Mouse (Mus musculus) neural tube, embryonic 15.5 days (tissue): ENCODE measurements around the gene Tiparp. TPM values are rescaled to one million over a fixed set of nuclear protein-coding genes. Genes with fewer than 3 reads are reported as not detected.

Source experiments
- ATAC-seq: fragments of 200-750 bp; cut with Nextera tagmentation; 2 replicates; pipeline ENCODE4 v1.8.0; 2017; ENCODE audit warnings: mild to moderate bottlenecking, moderate TSS enrichment, moderate library complexity; ENCODE audit not compliant: low FRiP score
- H3K27ac ChIP-seq: fragments of 300-500 bp; sonication (generic); replicated peaks from 2 replicates; pipeline ENCODE4 v1.5.1; 2015; ENCODE audit warnings: mild to moderate bottlenecking, inconsistent platforms
- H3K27me3 ChIP-seq: fragments of 300-500 bp; sonication (generic); replicated peaks from 2 replicates; pipeline ENCODE4 v1.6.1; 2015; ENCODE audit warnings: inconsistent platforms
- H3K36me3 ChIP-seq: fragments of 300-500 bp; sonication (generic); 2 replicates; pipeline ENCODE4 v1.6.1; 2015; ENCODE audit warnings: inconsistent platforms
- H3K4me1 ChIP-seq: fragments of 300-500 bp; sonication (generic); 2 replicates; pipeline ENCODE4 v1.6.1; 2015; ENCODE audit warnings: inconsistent platforms
- H3K4me2 ChIP-seq: fragments of 300-500 bp; sonication (generic); 2 replicates; pipeline ENCODE4 v1.6.1; 2015; ENCODE audit warnings: inconsistent platforms, mild to moderate bottlenecking, moderate library complexity
- H3K4me3 ChIP-seq: fragments of 300-500 bp; sonication (generic); replicated peaks from 2 replicates; pipeline ENCODE4 v1.5.1; 2015; ENCODE audit warnings: mild to moderate bottlenecking, inconsistent platforms
- H3K9ac ChIP-seq: fragments of 300-500 bp; sonication (generic); replicated peaks from 2 replicates; pipeline ENCODE4 v1.6.1; 2015; ENCODE audit warnings: mild to moderate bottlenecking, inconsistent platforms
- H3K9me3 ChIP-seq: fragments of 300-500 bp; sonication (generic); replicated peaks from 2 replicates; pipeline ENCODE4 v1.6.1; 2016; ENCODE audit warnings: inconsistent platforms
- WGBS: fragments of 180-500 bp; shearing (Covaris S2); methylation state at CpG from one replicate; pipeline ENCODE4 v1.1.7; 2015; ENCODE audit warnings: mixed read lengths; 5-methylcytosine and 5-hydroxymethylcytosine counted together
- polyA plus RNA-seq: library from polyadenylated mRNA; unstranded; fragments of >200 nt; fragmentation: Nextera tagmentation; extraction: Ambion mirVana; gene quantifications from 2 replicates; pipeline ENCODE4 v1.2.1, GENCODE M21; 2015

The Tiparp gene
- polyA plus RNA-seq, 1 experiment from 2014 or later = 28.7 TPM

DNA sequence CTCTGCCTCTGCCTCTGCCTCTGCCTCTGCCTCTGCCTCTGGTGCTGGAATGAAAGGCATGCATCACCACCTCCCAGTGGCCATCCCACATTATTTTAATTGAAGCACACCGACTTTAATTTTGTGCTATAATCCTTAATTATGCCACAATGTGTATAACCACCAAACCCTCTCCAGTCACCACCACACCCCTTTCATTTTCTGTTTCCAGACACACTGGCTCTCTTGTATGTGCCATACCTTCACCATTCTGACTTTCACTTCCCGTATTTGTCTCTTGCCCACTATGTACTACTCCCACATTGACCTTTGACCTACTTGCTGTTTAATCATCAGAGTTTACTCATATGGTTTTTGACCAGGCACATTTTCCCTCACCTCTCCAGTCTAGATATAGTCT, 12.5 kb upstream of the Tiparp start:
- no peaks in the 10 kb centered on the region for H3K9me3 ChIP-seq
- no peak overlapping the region for H3K4me3 ChIP-seq
- H3K4me2 ChIP-seq = no peak overlapping the region
- H3K27me3 ChIP-seq = no peaks in the 10 kb centered on the region
- no peak overlapping the region for H3K27ac ChIP-seq
- WGBS = 86% methylated on average over 2 of the region's 2 CpGs
- no peak overlapping the region for H3K9ac ChIP-seq
- no peak for ATAC-seq
- H3K4me1 ChIP-seq = peaks cover 4% of the 10 kb centered on the region
- H3K36me3 ChIP-seq = no peaks in the 10 kb centered on the region

GRCm38 (mm10) chr3:65516526-65516925, 11.7 kb upstream of the Tiparp start:
- Histone ChIP-seq H3K4me3 (no peak overlapping the region), H3K4me1 (peaks cover 4% of the 10 kb centered on the region), H3K27ac (no peak overlapping the region), H3K36me3 (no peaks in the 10 kb centered on the region), H3K27me3 (no peaks in the 10 kb centered on the region), H3K9me3 (no peaks in the 10 kb centered on the region), H3K9ac (no peak overlapping the region), H3K4me2 (no peak overlapping the region)
- ATAC-seq = no peak
- 93% methylated on average over 1 of the region's 1 CpGs for WGBS

- Histone ChIP-seq H3K9me3 (no peaks in the 10 kb centered on the region), H3K4me3 (no peak overlapping the region), H3K9ac (no peak overlapping the region), H3K27me3 (no peaks in the 10 kb centered on the region), H3K4me2 (0 out of 2 replicates have a peak overlapping the region, but pooled peaks have one; percentile 6), H3K4me1 (peaks cover 4% of the 10 kb centered on the region), H3K27ac (no peak overlapping the region), H3K36me3 (no peaks in the 10 kb centered on the region)
- WGBS = 24% methylated on average over 9 of the region's 9 CpGs
- no peak for ATAC-seq
Measured at GRCm38 (mm10) chr3:65517141-65517540, 11.1 kb upstream of the Tiparp start.

- no peak overlapping the region for H3K9ac ChIP-seq
- H3K4me1 ChIP-seq = peaks cover 4% of the 10 kb centered on the region
- H3K27me3 ChIP-seq = no peaks in the 10 kb centered on the region
- no peak overlapping the region for H3K27ac ChIP-seq
- H3K9me3 ChIP-seq = no peaks in the 10 kb centered on the region
- WGBS = 57% methylated on average over 13 of the region's 13 CpGs
- no peaks in the 10 kb centered on the region for H3K36me3 ChIP-seq
- no peak for ATAC-seq
- peak overlapping the region; percentile 8; the same call in 1 of the 2 replicates for H3K4me2 ChIP-seq
- no peak overlapping the region for H3K4me3 ChIP-seq
Measured at GRCm38 (mm10) chr3:65517747-65518527, 10.3 kb upstream of the Tiparp start.

DNA sequence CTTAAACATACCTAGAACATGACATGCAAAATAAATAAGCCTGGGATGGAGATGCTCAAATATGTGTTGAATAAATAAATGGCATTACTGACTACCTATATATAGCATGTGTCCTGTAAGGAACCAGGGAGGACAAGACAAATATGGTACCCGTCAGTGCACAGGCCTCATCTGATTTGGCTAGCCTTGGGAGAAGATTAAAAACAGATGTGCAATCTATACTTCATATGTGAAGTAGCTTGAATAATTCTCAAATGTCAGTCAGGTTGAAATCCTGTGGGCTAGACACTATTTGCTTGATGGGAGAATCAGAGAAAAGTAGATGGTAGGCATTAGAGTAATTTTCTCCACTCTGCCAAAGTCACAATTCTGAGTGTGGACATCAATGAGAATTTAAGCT, 6.8 kb upstream of the Tiparp start:
- Histone ChIP-seq H3K4me2 (no peak overlapping the region), H3K36me3 (no peaks in the 10 kb centered on the region), H3K9ac (no peak overlapping the region), H3K27ac (no peak overlapping the region), H3K27me3 (no peaks in the 10 kb centered on the region), H3K4me3 (no peak overlapping the region), H3K4me1 (peaks cover 4% of the 10 kb centered on the region), H3K9me3 (no peaks in the 10 kb centered on the region)
- 94% methylated on average over 1 of the region's 1 CpGs for whole genome bisulfite sequencing
- no peak for ATAC-seq

DNA sequence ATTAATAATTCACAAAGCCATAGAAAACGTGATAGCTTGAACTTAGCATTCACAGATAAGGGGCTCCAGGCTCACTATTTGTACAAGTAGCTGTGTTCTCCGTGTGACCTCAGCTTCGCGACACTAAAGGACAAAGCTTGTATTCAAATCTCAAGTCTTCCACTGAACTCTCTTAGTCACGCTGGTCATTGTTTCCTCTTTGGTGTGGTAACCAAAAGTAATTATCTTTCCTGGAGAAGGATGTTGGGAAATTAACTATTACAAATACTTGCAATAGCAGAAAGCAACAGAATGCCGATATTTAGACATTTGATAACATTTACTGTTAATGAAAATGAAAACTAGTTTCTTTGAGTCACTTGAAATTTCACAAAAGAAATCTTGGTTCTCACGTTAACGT, 4.8 kb upstream of the Tiparp start:
- no peak overlapping the region for H3K4me2 ChIP-seq
- H3K4me1 ChIP-seq = no peaks in the 10 kb centered on the region
- no peaks in the 10 kb centered on the region for H3K36me3 ChIP-seq
- H3K9ac ChIP-seq = no peak overlapping the region
- H3K9me3 ChIP-seq = no peaks in the 10 kb centered on the region
- ATAC-seq = no peak
- no peak overlapping the region for H3K27ac ChIP-seq
- H3K27me3 ChIP-seq = no peaks in the 10 kb centered on the region
- H3K4me3 ChIP-seq = no peak overlapping the region
- 38% methylated on average over 8 of the region's 8 CpGs for WGBS

DNA sequence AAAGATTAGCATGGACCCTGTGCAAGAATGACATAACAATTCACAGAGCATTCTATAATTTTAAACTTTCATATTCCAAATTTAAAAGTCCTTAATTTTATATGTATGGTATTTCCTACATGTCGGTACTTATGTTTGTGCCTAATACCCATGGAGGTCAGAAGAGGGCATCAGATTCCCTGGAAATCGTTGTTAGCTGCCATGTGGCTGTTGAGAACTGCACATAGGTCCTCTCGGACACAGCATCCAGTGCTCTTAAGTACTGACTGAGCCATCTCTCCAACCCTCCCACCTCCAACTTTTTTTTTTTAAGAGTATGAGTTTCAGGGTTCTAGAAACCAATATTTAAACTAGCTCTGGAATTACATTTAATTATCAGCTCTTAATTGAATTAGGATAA, 2.5 kb upstream of the Tiparp start:
- Histone ChIP-seq H3K4me2 (no peak overlapping the region), H3K4me1 (peaks cover 3% of the 10 kb centered on the region; the same call in 1 of the 2 replicates), H3K9me3 (no peaks in the 10 kb centered on the region), H3K9ac (no peak overlapping the region), H3K36me3 (no peaks in the 10 kb centered on the region), H3K27ac (no peak overlapping the region), H3K4me3 (no peak overlapping the region), H3K27me3 (no peaks in the 10 kb centered on the region)
- ATAC-seq = no peak
- 87% methylated on average over 3 of the region's 3 CpGs for WGBS

- peak overlapping the region; percentile 82 for H3K4me2 ChIP-seq
- no peak overlapping the region for H3K9ac ChIP-seq
- no peaks in the 10 kb centered on the region for H3K9me3 ChIP-seq
- peaks cover 7% of the 10 kb centered on the region; the same call in 1 of the 2 replicates for H3K4me1 ChIP-seq
- peak overlapping the region; percentile 100 for H3K27ac ChIP-seq
- H3K4me3 ChIP-seq = peak overlapping the region; percentile 95
- WGBS = 15% methylated on average over 3 of the region's 3 CpGs
- no peak for ATAC-seq
- H3K27me3 ChIP-seq = no peaks in the 10 kb centered on the region
- H3K36me3 ChIP-seq = no peaks in the 10 kb centered on the region
Measured at GRCm38 (mm10) chr3:65527196-65527595, 1.0 kb upstream of the Tiparp start.

DNA sequence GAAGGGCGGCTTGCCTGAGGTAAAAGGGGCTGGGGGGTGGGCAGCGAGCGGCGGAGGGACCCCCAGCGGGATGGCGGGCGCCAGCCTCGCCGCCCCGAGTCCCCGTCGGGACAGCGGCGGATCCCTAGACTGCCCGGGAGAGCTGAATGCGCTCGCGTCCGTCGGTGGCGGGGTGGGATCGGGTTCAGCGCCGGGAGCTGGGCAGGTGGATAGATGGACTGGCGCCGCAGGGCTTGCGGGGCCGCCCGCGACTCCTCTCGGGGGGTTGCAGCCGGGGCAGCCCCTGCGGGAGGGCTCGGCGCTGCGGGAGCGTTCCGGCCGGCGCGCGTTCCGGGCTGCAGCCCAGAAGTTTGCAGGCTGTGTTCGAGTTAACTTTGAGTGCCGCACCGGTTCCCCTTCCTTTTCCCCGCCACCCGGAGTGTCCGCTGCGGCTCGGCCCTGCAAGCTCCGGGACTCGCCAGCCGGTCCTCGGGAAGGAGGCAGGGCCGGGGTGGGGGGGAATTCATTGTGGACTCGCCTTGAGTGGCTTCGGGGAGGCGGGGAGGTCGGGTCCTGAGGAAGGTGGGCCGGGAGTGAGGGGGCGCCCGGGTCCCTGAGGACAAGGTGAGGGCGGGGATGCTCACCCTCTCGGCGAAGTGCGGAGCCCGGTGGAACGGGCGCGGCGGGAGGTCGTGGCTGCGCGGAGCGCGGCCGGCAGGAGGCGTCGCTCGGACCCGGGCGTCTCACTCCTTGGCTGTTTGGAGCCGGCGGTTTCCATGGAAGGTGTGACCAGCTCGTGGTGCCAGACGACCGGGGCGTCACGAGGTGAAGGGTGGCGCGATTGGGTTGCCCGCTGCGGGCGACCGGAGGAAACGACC, 632 bp downstream of the Tiparp start:
- Histone ChIP-seq H3K4me2 (peak overlapping the region; percentile 82), H3K9me3 (no peaks in the 10 kb centered on the region), H3K27me3 (no peaks in the 10 kb centered on the region), H3K27ac (peak overlapping the region; percentile 100), H3K4me1 (peaks cover 10% of the 10 kb centered on the region), H3K36me3 (no peaks in the 10 kb centered on the region), H3K9ac (peak overlapping the region; percentile 84), H3K4me3 (peak overlapping the region; percentile 95)
- under 1% methylated on average over 80 of the region's 97 CpGs for WGBS
- peak; percentile 40 for ATAC-seq

DNA sequence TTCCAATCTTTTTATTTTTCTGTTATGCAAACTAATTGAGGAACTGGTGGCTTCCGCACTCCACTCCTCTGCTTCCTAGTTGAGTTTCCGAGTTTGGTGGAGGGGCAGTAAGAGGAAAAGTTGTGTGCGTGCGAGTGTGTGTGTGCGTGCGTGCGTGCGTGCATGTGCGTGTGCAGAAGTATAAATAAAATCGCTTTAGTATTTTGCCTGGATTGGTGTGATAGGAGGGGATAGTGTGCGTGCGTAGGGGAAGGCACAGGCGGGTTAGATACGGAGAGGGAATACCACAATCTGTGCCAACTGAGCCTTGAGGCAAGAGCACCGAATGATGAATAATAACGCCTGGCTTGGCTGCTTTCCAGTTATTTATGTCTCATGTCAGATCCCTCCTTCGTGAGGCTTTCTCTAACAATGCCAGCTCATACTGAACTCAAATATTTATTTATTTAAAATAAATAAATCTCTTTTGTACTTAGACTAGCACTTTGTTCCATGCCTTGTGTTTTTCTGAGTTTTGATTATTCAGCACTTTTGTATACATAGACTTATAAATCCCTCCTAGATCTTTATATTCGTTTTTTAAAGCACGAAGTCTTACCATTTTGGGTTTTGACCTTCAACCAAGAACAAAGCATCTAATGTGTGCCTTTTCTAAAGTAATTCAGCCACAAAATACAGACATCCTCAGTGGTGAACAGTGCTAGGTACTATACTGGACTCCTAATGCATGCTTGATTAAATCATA, 1.4 kb downstream of the Tiparp start:
- Histone ChIP-seq H3K9me3 (no peaks in the 10 kb centered on the region), H3K4me3 (peak overlapping the region; percentile 95), H3K27ac (peak overlapping the region; percentile 100), H3K4me2 (peak overlapping the region; percentile 82), H3K9ac (peak overlapping the region; percentile 84), H3K4me1 (peaks cover 16% of the 10 kb centered on the region), H3K27me3 (no peaks in the 10 kb centered on the region), H3K36me3 (no peaks in the 10 kb centered on the region)
- WGBS = 2% methylated on average over 19 of the region's 19 CpGs
- no peak for ATAC-seq

- Histone ChIP-seq H3K27me3 (no peaks in the 10 kb centered on the region), H3K9me3 (no peaks in the 10 kb centered on the region), H3K36me3 (no peaks in the 10 kb centered on the region), H3K4me1 (peaks cover 19% of the 10 kb centered on the region), H3K27ac (no peak overlapping the region), H3K4me2 (no peak overlapping the region), H3K4me3 (no peak overlapping the region), H3K9ac (no peak overlapping the region)
- 92% methylated on average over 2 of the region's 2 CpGs for WGBS
- ATAC-seq = no peak
Measured at GRCm38 (mm10) chr3:65533014-65533413, 4.8 kb downstream of the Tiparp start.
